Mouse (Mus musculus): ENCODE measurements around the gene Grm4.

DNA sequence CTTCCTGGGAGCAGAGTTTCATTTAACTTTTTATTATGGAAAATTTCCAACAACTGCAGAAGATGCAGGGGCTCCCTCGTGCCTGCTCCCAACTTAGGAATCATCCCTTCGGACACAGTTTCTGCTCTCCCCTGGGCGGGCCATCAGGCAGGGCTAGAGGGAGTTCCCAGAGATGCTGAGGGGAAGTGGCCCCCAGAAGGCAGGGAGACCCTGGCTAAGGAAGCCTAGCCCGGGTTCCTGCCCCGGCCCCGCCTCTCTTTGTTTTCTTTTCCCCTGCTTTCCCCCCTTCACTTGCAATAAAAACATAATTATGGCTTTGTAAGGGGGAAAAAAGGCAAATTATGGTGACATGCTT lies 98.9 kb downstream of the Grm4 start:
- TF ChIP-seq CTCF (IDR thresholded peaks at IDR 0.05; ENCODE audit: low read depth, low read length) (no peak), GATA1 (IDR thresholded peaks at IDR 0.05; ENCODE audit: borderline replicate concordance, low read length) (no peak), GATA2 (IDR thresholded peaks at IDR 0.05; ENCODE audit: borderline replicate concordance, low read depth, low read length) (no peak), POLR2AphosphoS5 (IDR thresholded peaks at IDR 0.05; ENCODE audit: insufficient replicate concordance, low read depth, low read length) (no peak)
